Mouse (Mus musculus) central nervous system, embryonic 14 days (tissue): ENCODE results near the gene Zfp944. TPM values are rescaled to one million over a fixed set of nuclear protein-coding genes. Genes with fewer than 3 reads are reported as not detected.

Experiments
- polyA plus RNA-seq: library from polyadenylated mRNA; depleted of rRNA; stranded (reverse); fragments of >200 nt; gene quantifications from 2 replicates; pipeline ENCODE4 v1.2.3, GENCODE M21; 2012; rRNA removed

Zfp944 gene
- polyA plus RNA-seq, result 8.3 and 10.9 TPM in 2 replicates

GRCm38 (mm10) chr17:22361101-22361781 lies at the start of gene Zfp944, which contains the start of gene Zfp758:
TSS of gene Zfp944 (minus strand) at chr17:22361400.
TSS of gene Zfp758 (plus strand) at chr17:22361453.

GRCm38 (mm10) chr17:22314730-22315226 lies 46.4 kb downstream of the Zfp944 start, which contains the start of gene CT030661.1:
TSS of gene CT030661.1 (minus strand) at chr17:22314837.

Other genes starting within 250 kb of the Zfp944 start
- 0.88 and 1.0 TPM in 2 replicates for gene Zfp947, start 195.2 kb downstream of the Zfp944 start, polyA plus RNA-seq
- gene Zfp994, start 135.8 kb downstream of the Zfp944 start, polyA plus RNA-seq, result 2.0 and 2.2 TPM in 2 replicates
- 8.4 TPM in 2 replicates for gene CT030661.1, start 46.6 kb downstream of the Zfp944 start, polyA plus RNA-seq
- 2.9 and 3.0 TPM in 2 replicates for gene Zfp758, start 53 bp upstream of the Zfp944 start, polyA plus RNA-seq
- 22.0 and 29.5 TPM in 2 replicates for gene Zfp946, start 62.8 kb upstream of the Zfp944 start, polyA plus RNA-seq
- not detected in 2 replicates for gene Vmn2r111, start 212.1 kb upstream of the Zfp944 start, polyA plus RNA-seq
- not detected in 2 replicates for gene Vmn2r112, start 239.6 kb upstream of the Zfp944 start, polyA plus RNA-seq